Mouse (Mus musculus): ENCODE data around the gene Sdhaf1.

Gene Sdhaf1

DNA sequence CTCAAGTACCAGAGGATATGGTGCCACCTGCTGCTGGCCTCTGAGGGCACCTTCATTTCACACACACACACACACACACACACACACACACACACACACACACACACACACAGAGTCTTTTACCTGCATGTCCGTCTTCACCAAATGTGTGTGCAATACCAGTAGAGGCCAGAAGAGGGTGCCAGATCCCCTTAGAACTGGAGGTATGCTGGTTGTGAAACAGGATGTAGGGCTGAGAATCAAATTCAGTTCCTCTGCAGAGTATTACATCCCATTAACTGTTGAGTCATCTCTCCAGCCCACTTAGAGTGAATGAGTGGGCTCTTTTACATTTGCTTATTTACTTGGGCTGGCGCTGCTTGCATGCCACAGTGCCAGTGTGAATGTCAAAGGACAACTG lies 1.7 kb upstream of the Sdhaf1 start:
- peak; percentile 68 to 79 for DNase-seq

DNA sequence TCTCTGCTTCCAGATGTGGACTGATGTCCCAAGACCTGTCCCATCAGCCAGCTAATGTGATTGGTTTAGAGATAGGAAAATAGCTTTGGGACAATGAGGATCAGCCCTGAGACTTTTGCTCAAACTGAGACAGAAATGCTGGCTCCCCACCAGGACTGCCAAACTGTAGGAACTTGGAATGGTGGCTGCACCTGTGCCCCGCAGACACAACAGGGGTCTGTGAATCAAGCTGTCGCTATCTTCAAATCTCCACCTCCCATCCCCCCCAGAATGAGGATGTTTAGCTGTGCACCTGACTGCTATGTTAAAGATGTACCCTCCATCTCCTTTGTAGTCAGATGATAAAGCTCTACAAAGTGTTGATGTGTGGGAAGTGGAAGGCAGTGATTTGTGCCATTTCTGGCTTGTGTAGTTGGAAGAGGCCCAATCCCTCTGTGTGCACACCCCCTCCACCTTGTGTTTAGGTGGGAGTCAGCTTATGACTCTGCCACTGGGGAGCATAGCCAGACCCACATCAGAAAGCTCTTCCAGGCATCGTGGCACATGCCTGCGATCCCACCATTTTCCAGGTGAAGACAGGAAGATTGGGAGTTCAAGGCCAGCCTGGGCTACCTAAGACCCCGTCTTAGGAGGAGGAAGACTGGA lies 727 bp upstream of the Sdhaf1 start:
- DNase-seq, result no peak

DNA sequence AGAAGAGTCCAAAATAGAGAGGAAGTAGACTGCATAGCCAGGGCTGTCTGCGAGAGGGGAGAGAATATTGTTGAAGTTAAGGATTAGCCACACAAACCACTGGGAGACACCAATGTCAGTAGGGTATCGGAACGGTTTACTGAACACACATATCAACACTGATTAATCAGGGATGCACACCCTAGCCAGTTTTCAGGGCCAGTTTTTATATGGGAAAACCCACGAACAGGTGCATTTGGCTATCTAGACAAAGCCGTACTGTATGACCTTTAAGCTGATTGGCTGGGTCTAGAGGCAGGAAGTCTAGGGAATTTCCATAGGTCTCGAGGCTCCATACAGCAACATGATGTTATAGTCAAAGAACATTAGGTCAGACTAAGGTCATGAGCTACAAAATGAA lies 830 bp downstream of the Sdhaf1 start:
- DNase-seq, result no peak

DNA sequence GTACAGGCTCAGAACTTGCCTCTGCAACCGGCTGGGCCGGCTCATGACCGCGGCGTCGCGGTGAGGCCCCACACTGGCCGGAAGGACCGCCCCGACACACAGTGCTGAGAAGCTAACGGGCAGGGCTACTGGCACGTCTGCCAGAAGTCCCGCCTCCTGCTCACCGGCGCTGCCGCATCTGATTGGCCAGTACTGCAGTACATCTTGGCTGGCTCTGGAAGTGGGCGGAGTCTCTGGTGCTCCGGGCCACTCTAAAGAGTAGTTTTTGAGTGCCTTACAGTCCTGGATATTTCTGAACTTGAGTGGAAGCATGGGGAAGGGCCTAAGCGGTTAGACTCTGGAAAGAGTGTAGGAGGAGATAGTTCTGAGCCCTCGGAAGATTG lies 1.4 kb downstream of the Sdhaf1 start:
- DNase-seq, result peak; percentile 99

DNA sequence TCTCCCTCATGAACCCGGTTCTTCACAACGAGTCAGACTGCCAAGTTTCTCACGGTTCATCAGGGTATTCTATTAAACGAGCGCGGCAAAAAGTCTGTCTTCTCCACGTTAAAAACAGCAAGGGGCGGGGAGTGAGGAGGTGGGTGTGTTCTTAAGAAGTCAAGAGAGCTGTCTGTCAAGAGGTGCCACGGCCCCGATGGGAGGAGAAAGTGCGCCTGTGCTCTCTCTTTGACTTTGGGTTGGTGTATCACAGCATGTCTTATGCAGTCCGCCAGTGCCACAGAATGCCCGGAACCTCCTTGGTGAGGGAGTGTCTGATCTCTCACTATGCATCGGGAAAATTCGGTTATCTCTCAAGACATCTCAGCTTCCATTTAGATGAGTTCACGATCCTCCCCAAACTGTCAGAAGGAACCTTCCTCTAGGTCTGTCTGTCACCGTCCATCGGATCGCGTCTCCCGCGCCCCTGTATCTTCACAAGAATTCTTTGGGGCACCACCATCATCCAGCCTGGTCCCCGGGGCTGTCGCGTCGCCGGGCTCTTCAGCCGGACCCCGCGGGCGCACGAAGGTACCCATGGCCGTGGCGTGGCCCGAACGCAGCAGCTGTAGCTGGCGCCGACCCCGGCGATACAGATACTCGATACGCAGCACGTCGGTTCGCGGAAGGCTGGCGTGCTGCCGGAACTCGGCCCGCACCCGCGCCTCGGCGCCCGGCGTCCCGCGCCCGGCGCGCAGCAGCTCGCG lies 2.0 kb downstream of the Sdhaf1 start, which contains the start of gene E130208F15Rik:
Gene E130208F15Rik, plus strand, starts transcription at position 202 of the 746 bp plus-strand sequence.
- peak; percentile 75 to 77 for DNase-seq

DNA sequence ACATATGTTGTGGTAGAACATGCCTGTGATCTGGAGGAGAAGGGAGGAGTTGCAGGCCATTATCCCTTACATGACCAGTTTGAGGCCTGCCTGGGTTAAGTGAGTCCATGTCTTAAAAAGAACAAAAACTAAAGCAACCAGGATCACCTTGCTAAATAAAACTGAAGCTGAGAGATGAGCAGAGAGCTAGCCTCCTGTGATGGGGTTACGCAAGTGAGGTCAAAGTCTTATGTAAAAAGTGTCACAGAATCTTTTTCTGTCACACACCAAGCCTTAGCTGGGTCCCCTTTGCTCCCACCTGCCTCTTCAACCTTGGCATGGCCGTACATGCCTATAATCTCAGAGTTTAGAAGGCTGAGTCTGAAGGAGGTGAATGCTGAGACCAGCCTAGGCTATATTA lies 2.7 kb downstream of the Sdhaf1 start:
- DNase-seq, result no peak

DNA sequence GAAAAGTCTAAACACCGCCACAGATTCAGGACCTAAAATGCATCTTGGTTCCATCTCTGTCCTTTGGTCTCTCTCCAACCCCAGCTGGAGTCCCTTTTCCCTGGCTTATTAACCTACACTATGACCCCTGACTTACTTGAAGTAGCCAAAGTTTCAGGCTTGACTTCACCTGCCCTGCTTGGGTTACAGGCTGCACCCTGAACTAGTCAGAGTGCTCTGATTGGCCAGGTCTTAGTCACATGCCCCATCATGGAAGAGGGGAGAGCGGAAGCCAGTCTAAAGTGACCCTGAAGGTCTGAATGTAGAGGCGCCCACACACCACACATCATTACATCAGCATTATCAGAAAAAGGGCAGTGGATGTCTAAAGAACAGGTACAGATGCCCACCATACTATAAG lies 5.6 kb downstream of the Sdhaf1 start:
- DNase-seq, result no peak

DNA sequence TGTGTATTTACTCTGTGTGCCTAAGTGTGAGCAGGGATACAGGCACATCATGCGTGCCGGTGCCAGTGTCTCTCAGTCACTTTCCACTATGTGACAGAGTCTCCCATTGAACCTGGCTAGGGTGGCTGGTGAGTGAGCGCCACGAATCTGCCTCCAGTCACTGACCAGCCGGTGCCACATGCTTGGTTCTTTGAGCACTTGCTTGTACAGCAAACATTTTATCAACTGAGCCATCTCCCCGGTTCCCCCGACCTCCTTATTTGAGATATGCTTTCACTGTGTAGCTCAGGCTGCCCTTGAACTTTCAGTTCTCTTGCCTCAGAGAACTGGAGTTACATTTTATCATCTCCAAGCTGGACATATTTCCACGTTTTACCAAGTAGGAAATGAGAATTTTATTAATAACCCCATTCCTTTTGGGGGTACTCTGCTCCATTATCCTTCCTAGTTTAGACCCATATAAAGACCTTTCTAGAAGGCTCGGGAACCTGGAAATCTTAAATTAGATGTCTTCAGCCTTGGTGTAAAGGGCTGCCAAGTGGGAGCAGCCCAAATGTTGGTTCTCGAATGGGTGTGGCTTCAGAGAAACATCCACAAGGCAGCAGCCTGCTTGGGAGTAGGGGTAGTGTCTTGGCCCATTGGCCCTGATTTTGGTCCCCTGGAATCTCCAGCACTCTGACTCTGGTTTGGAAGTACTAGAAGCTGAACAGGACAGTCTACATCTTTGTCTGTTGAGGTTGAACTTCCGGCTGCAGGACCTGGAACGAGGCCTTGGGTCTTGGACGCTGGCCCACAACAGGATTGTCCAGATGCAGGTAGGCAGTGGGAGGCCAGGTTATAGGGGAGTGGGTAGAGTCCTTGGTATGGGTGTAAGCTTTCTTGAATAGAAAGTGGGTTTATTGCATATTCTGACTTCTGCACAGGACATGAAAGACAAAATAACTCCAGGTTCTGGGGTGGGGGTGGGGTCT lies 7.9 kb downstream of the Sdhaf1 start:
- peak in 1 of 2 experiments; percentile 32 for DNase-seq

DNA sequence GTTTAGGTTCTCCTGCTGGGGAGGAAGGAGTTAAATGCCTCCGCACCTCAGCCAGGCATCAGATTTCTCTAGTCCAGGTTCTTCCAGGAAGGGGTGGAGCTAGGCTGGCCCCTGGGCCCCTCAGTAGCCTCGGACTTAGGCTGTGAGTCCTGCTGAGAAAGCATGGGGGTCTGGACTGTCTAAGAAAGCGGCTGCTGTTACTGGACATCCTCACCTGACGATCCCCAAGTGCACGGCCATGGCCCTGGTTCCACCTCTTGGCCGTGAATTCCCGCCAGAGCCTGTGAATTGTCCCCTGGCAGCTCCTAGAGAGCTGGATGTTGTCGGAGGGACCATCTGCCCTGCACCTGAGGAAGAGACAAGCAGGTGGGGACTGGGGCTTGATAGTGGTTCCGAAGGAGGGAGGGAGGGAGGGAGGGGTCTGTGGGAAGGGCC lies 9.0 kb downstream of the Sdhaf1 start, which contains the start of gene Syne4:
Gene Syne4, plus strand, starts transcription at position 87 of the 435 bp plus-strand sequence.
- peak; percentile 47 to 48 for DNase-seq

DNA sequence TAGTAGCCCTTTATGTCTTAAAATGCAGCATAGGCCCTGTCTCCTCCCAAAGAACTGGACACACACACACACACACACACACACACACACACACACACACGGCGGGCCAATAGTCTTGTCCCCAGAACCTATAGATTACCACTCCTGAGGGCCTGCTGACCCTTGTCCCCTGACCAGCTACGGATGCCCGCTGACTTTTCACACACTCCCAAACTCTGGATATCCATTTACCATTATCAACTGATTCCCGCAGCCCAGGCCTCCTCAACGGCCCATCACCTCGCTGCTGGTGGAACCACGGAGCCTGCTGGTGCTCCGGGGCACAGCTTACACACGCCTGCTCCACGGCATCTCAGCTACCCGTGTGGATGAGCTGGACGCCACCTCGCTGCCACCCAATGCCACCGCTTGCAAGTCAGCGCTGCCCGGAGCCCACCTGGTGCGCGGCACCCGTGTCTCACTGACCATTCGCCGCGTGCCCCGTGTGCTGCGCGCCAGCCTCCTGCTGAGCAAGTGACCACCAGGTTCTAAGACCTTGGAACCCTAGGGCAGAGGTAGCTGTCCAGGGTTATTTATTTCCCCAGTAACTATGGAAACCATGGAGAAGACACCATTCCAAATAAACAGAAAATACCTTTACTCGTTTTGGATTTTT lies 9.9 kb downstream of the Sdhaf1 start:
- DNase-seq, result peak in 1 of 2 experiments; percentile 41

DNA sequence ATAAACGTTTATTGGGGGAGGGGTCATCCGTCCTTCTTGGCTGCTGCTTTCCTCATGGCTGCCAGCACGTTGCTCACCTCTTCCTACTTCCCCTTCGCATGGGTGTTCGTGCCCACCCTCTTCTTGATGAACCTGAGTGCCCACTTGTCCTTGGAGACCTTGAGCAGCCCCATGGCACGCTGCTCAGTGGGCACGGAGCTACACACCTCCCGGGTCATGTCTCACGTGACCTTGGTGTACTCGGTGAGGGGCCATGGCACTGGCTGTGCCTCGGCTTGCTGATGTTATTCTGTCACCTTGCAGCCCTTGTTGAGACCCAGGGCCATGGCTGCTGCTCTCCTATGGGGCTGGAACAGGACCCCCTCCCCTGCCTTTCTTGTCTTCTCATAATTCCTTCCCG lies 13.6 kb downstream of the Sdhaf1 start:
- DNase-seq, result no peak

DNA sequence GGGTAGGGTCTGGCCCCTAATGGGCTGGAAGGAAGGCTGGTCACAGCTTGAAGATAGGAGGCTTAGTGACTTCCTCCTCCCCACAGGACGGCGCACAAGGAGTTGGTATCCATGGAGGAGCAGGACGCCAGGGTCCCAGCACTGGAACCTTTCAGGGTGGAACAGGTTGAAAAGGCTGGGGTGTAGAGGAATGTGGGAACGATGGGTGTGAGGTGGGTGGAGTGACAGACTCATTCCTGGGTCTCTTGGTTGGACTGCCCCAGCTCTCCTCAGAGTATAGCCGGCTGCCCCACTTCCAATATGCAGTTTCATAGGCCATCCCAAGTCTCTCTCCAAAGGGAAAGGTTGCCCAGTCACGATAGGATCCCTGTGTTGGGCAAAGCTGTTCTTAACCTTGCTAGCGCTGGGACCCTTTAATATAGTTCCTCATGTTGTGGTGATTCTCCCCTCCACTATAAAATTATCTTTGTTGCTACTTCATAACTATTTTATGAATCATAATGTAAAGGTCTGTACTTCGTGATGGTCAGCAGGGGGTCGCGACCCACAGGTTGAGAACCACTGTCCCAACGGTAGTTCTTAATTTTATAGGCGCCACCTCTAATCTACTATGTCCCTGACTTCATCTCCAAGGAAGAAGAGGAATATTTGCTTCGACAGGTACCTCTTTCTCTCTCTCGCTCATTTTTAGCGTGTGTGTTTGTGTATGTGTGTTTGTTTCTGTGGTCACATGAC lies 14.1 kb downstream of the Sdhaf1 start:
- no peak for DNase-seq

DNA sequence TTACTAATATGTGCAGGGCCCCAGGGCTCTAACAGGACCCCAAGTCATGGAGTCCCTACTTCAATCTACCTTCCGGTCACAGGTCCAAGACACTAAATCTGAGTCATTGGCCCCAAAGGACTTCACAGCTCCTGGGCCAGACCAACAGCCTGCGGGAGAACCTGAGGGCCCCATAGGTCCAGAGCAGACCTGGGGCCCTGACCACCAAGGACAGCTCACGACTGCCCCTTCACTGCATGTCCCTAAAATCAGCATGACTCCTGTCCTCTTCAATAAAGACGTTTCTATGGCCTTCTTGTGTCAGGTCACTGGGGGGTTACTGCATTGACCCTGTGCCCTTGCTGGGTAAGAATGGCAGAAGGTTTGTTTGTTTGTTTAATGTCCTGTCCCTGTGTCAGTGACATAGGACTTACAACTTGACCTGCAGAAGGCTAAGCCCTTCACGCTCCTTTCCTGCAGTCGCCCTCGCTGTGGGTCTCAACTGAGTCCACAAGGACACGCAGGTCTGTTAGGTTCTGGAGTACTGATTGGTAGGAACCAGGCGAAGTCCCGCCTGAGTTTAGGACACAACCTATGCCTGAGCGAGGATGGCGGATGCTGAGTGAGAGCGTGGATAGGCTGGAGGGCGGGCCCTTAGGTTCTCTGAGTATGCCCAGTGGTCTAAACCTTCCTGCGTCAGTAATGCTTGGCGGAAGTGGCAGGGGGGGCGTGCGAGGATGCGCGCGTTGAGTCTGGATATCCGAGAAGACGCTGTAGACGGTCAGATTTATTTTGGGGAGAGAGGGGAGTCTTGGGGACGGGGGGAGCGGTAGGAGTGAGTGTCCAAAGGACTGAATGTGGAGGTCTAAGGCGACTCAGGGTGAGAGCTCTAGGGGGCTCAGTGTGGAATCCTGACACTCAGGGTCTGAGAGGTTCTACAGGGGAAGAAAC lies 15.4 kb downstream of the Sdhaf1 start, which contains the start of gene Alkbh6:
Gene Alkbh6, plus strand, starts transcription at position 642 of the 930 bp plus-strand sequence.
- peak; percentile 94 to 96 for DNase-seq

DNA sequence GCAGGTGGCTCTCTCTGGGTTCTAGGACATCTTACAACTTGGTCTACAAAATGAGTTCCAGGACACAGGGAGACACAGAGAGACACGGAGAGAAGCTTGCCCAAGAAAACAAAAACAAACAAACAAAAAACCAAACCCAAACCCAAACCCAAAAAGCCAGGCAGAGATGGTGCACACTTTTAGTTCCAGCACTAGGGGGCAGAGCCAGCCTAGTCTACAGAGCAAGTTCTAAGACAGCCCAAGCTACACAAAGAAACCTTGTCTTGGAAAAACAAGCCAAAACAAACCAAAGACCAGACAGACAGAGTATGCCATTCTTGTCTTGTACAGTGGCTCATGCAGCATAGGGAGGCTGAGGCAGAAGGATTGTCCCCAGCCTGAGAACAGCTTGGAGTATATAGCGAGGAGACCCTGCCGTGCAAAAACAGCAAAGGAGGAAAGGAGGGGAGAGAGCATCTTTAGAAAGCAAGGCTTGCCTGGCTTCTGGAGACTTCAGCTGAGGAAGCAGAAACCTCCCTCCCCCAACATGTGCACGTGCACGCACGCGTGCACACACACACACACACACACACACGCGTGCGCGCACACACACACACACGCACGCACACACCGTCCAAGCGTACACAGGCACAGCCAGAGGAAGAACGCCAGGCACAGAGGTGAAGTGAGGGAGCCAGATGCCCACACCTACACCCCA lies 17.5 kb downstream of the Sdhaf1 start:
- peak in 1 of 2 experiments; percentile 38 for DNase-seq

DNA sequence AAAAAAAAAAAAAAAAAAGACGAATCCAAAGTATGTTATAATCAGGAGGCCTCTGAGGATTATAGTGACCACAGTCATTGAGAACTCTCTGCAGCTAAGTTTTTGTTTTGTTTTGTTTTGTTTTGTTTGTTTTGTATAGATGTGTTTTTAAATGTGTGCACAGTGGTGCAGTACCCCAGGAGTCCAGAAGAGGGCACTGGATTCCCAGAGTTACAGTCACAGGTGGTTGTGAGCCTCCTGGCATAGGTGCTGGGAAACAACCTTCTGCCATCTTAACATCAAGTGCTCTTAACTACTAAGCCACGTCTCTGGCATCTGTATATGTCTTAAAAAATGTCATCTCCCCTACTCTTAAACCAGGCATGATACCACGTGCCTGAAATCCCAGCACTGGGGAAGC lies 22.8 kb downstream of the Sdhaf1 start:
- DNase-seq, result peak; percentile 68 to 81

DNA sequence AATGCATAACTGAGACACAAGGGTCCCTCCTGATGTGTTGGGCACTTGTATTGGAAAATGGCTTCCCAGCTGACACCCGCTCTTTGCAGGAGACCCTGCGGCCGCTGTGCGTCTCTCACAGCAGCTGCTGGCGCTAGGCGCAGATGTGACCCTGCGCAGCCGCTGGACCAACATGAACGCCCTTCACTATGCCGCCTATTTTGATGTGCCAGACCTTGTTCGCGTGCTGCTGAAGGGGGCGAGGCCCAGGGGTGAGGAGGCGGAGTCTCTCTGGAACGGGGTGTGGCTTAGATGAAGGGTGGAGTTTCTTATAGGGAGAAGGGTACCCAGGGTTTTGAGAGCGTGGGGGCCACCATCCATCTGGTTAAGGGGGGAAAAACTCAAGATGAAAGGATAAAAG lies 26.4 kb downstream of the Sdhaf1 start:
- DNase-seq, result peak in 1 of 2 experiments; percentile 38

DNA sequence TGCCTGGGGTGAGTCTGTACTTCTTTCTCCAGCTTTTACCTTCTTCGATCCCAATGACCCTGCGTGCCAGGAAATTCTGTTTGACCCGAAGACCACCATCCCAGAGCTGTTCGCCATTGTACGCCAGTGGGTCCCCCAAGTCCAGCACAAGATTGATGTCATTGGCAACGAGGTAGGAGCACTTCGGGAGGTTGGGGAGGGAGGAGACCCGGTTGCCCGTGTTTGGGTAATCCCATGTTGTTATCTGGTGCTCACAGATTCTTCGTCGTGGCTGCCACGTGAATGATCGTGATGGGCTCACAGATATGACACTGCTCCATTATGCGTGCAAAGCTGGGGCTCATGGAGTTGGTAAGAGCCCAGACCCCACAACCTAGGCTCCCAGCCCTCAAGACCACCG lies 26.9 kb downstream of the Sdhaf1 start:
- peak in 1 of 2 experiments; percentile 14 for DNase-seq

DNA sequence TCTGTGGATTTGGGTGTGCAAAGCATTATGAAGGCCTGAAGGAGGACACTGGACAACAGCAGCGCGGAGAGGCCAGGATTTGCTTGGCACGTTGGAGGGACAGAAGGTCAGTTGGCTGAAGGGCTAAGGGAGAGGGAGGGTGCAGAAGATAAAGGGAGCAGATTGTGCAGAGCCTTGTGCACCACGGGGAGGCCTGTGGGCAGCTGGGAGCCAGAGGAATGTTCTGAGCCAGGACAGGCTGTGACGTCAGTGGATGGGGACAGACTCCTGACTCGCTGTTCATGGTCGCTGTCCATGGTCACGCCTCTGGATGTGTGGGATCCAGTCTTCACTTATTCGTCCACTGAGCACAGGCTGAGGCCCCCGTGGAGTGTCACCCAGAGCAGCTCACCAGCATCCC lies 28.6 kb downstream of the Sdhaf1 start:
- peak; percentile 93 to 95 for DNase-seq

DNA sequence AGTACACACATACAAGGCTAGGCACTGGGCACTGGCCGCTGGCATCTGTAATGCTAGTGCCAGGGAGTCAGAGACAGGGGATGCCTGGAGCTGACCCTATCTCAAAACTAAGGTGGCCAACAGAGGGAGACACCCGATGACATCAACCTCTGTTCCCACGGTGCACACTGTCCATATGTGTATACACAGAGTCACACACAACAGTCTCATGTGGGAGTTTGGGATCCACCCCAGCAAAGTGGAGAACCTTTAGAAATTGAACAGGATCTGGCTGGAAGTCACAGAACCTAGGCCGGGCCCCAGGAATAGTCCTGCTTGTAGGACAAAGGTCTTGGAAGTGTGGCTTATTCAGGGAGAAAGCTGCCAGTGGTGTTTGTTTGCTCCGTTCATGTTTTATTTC lies 29.4 kb downstream of the Sdhaf1 start:
- DNase-seq, result peak in 1 of 2 experiments; percentile 40

DNA sequence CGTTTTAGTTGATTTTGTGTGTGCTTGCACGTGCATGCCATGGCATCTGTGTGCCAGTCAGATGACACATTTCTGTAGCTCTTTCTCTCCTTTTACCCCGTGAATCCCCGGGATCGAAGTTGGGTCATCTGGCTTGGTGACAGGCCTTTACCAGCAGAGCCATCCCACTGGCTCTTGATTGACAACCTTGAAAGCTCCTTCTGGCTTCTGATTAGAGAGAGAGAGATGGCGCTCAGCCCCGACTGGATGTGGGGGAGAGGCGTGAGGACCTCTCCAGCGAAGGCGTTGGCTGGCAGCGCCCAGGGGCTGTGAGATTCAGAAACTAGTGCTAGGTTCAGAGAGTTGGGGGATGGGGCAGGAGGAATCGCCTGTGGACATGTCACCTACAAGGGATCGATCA lies 29.9 kb downstream of the Sdhaf1 start:
- peak; percentile 70 to 73 for DNase-seq
